ENCODE assay signal across 16 mouse cellular contexts in the genomic region with DNA sequence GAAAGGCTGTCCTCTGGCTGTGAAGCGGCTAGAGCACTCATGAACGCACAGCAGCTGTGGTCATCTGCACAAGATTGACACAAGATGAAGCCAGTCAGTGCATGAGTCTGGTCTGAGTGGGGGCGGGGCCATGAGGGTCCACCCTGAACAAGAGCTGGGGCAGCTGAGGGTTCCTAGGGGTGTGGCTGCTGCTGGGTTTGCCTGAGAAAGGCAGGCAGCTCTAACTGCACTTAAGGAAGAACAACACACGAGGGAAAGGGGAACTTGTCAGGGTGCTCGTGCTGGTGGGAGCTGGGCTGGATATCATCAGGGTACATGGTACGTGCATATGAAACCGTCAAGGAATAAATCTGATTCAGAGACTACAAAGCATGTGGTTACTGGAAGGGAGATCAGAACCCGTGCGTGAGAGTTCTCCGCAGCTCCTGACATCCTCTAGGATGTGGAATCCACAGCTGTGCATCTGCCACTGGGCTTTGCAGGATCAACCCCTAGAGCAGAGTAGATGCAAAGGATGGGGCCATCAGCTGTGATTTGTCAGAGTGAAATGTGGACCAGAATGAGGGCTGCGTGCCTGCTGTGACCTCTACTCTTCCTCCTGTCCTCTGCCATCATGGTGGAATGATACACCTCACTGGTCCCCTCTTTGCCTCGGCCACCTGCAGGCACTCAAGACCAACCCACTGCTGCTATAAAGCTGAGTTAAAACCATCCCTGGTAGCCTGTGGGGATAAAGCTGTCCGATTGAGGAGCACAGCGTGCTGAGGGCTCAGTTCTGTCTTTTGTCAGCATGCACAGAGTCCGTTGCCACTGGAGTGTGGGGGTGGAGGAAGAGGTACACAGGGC. TPM values are rescaled to one million over a fixed set of nuclear protein-coding genes. Genes with fewer than 3 reads are reported as not detected.
DNase-seq lines count a peak whose midpoint lies in the region; ATAC-seq and TF ChIP-seq lines count a peak whose summit lies in the region.
"Had no signal": no experiment of that assay in that cellular context is flagged by ENCODE, and none has a peak within 500 bp of the region (broad histone marks: within the 10 kb centered on the region; RNA-seq: fewer than 3 reads in every experiment).

No protein-coding gene starts in this region.

- WGBS in hindbrain, embryonic 10.5 days = 81% methylated on average over 15 of the region's 15 CpGs
- WGBS in hindbrain, embryonic 16.5 days = 81% methylated on average over 15 of the region's 15 CpGs
- WGBS in midbrain, postnatal 0 days = 79% methylated on average over 15 of the region's 15 CpGs
- 81% methylated on average over 15 of the region's 15 CpGs for WGBS in midbrain, embryonic 11.5 days
- 72% methylated on average over 15 of the region's 15 CpGs for WGBS in stomach, embryonic 16.5 days

- H3K4me1 ChIP-seq in hindbrain, embryonic 10.5 days (replicated peaks) = no peaks in the 10 kb centered on the region
- peaks cover 3% of the 10 kb centered on the region; the same call in 1 of the 2 replicates for H3K4me1 ChIP-seq in hindbrain, embryonic 16.5 days (ENCODE audit: control insufficient read depth, insufficient read depth, low read depth, low read length)
- H3K4me1 ChIP-seq in midbrain, postnatal 0 days (ENCODE audit: insufficient read depth, low read length) = no peaks in the 10 kb centered on the region
- no peaks in the 10 kb centered on the region for H3K4me1 ChIP-seq in midbrain, embryonic 11.5 days (ENCODE audit: control insufficient read depth, insufficient read depth, low read length)
- H3K4me1 ChIP-seq in stomach, embryonic 16.5 days (ENCODE audit: control insufficient read depth, insufficient read depth, low read length) = no peaks in the 10 kb centered on the region
- H3K4me1 ChIP-seq: embryonic facial prominence, embryonic 13.5 days; midbrain, embryonic 15.5 days had no signal

- H3K36me3 ChIP-seq in hindbrain, embryonic 10.5 days = no peaks in the 10 kb centered on the region
- H3K36me3 ChIP-seq in hindbrain, embryonic 16.5 days (ENCODE audit: control insufficient read depth, insufficient read depth, low read length) = no peaks in the 10 kb centered on the region
- H3K36me3 ChIP-seq in midbrain, postnatal 0 days (ENCODE audit: insufficient read depth, low read length) = no peaks in the 10 kb centered on the region
- no peaks in the 10 kb centered on the region for H3K36me3 ChIP-seq in midbrain, embryonic 11.5 days (ENCODE audit: control insufficient read depth, insufficient read depth, low read length)
- no peaks in the 10 kb centered on the region for H3K36me3 ChIP-seq in stomach, embryonic 16.5 days (ENCODE audit: control insufficient read depth, insufficient read depth, low read length)
- H3K36me3 ChIP-seq: embryonic facial prominence, embryonic 13.5 days; limb, embryonic 15.5 days; midbrain, embryonic 15.5 days had no signal

- DNase-seq in hindbrain, embryonic 10.5 days (ENCODE audit: low spot score) = peak; percentile 5
- peak; percentile 39 for DNase-seq in midbrain, postnatal 0 days (ENCODE audit: low spot score)
- DNase-seq in midbrain, embryonic 11.5 days (ENCODE audit: low spot score, missing footprints) = no peak
- DNase-seq in cerebellum, postnatal 14 days = peak; percentile 39 to 49
- DNase-seq in gastrocnemius, postnatal 10 days = no peak
- DNase-seq: kidney, adult 8-10 months; lung, adult 2 months; lung, postnatal 4 days; right cerebral cortex, postnatal 4 days; thymus, postnatal 14 days had no signal

- ATAC-seq in hindbrain, embryonic 16.5 days = no peak; the same call in 1 of the 2 replicates
- no peak for ATAC-seq in midbrain, postnatal 0 days (ENCODE audit: low FRiP score)
- no peak for ATAC-seq in midbrain, embryonic 11.5 days (ENCODE audit: low FRiP score)
- 0 out of 2 replicates have a peak, but pooled peaks have one; percentile 21 for ATAC-seq in stomach, embryonic 16.5 days (ENCODE audit: insufficient read depth, low FRiP score)
- ATAC-seq: CD4-positive, CD25-positive, alpha-beta regulatory T cell, adult 4 months; midbrain, embryonic 15.5 days had no signal

- no peak overlapping the region for H3K4me2 ChIP-seq in hindbrain, embryonic 16.5 days (ENCODE audit: low read length)
- no peak overlapping the region for H3K4me2 ChIP-seq in midbrain, postnatal 0 days (ENCODE audit: low read depth, low read length, poor library complexity, severe bottlenecking)
- no peak overlapping the region for H3K4me2 ChIP-seq in midbrain, embryonic 11.5 days
- H3K4me2 ChIP-seq in stomach, embryonic 16.5 days (ENCODE audit: low read depth, low read length) = no peak overlapping the region
- H3K4me2 ChIP-seq: embryonic facial prominence, embryonic 13.5 days; limb, embryonic 15.5 days; midbrain, embryonic 15.5 days had no signal

- no peak overlapping the region for H3K27ac ChIP-seq in hindbrain, embryonic 10.5 days
- H3K27ac ChIP-seq in hindbrain, embryonic 16.5 days (ENCODE audit: low read depth, low read length) = no peak overlapping the region
- H3K27ac ChIP-seq in midbrain, postnatal 0 days (ENCODE audit: low read depth, low read length) = no peak overlapping the region
- no peak overlapping the region for H3K27ac ChIP-seq in midbrain, embryonic 11.5 days (ENCODE audit: low read depth, low read length)
- H3K27ac ChIP-seq in stomach, embryonic 16.5 days (ENCODE audit: low read length) = no peak overlapping the region
- H3K27ac ChIP-seq: embryonic facial prominence, embryonic 13.5 days; limb, embryonic 15.5 days; midbrain, embryonic 15.5 days had no signal

- no peaks in the 10 kb centered on the region; the same call in 1 of the 2 replicates for H3K9me3 ChIP-seq in hindbrain, embryonic 10.5 days
- no peaks in the 10 kb centered on the region for H3K9me3 ChIP-seq in hindbrain, embryonic 16.5 days (ENCODE audit: control insufficient read depth, low read length)
- H3K9me3 ChIP-seq in midbrain, postnatal 0 days (ENCODE audit: low read length) = no peaks in the 10 kb centered on the region
- no peaks in the 10 kb centered on the region for H3K9me3 ChIP-seq in midbrain, embryonic 11.5 days (ENCODE audit: control insufficient read depth, low read length)
- no peaks in the 10 kb centered on the region; the same call in 1 of the 2 replicates for H3K9me3 ChIP-seq in stomach, embryonic 16.5 days (replicated peaks; ENCODE audit: control insufficient read depth, low read length)
- H3K9me3 ChIP-seq: embryonic facial prominence, embryonic 13.5 days; limb, embryonic 15.5 days; midbrain, embryonic 15.5 days had no signal

- no peak overlapping the region for H3K4me3 ChIP-seq in hindbrain, embryonic 10.5 days
- H3K4me3 ChIP-seq in hindbrain, embryonic 16.5 days (ENCODE audit: low read length) = no peak overlapping the region
- no peak overlapping the region for H3K4me3 ChIP-seq in midbrain, postnatal 0 days (ENCODE audit: low read depth, low read length)
- no peak overlapping the region for H3K4me3 ChIP-seq in midbrain, embryonic 11.5 days (ENCODE audit: low read depth, low read length)
- no peak overlapping the region for H3K4me3 ChIP-seq in stomach, embryonic 16.5 days (replicated peaks; ENCODE audit: low read length)
- H3K4me3 ChIP-seq: embryonic facial prominence, embryonic 13.5 days; limb, embryonic 15.5 days; midbrain, embryonic 15.5 days had no signal

- no peak overlapping the region for H3K9ac ChIP-seq in hindbrain, embryonic 16.5 days (ENCODE audit: low read depth, low read length)
- H3K9ac ChIP-seq in midbrain, postnatal 0 days (replicated peaks; ENCODE audit: low read length, poor library complexity, severe bottlenecking) = no peak overlapping the region
- no peak overlapping the region for H3K9ac ChIP-seq in midbrain, embryonic 11.5 days (ENCODE audit: low read length)
- H3K9ac ChIP-seq in stomach, embryonic 16.5 days (ENCODE audit: low read length) = no peak overlapping the region
- H3K9ac ChIP-seq: embryonic facial prominence, embryonic 13.5 days; limb, embryonic 15.5 days; midbrain, embryonic 15.5 days had no signal

- H3K27me3 ChIP-seq in hindbrain, embryonic 10.5 days (ENCODE audit: insufficient read depth, poor library complexity, severe bottlenecking) = no peaks in the 10 kb centered on the region
- H3K27me3 ChIP-seq in hindbrain, embryonic 16.5 days (replicated peaks; ENCODE audit: control insufficient read depth, insufficient read depth, low read length) = no peaks in the 10 kb centered on the region
- H3K27me3 ChIP-seq in midbrain, postnatal 0 days (ENCODE audit: insufficient read depth, low read length) = no peaks in the 10 kb centered on the region
- no peaks in the 10 kb centered on the region for H3K27me3 ChIP-seq in midbrain, embryonic 11.5 days (ENCODE audit: control insufficient read depth, insufficient read depth, low read length)
- no peaks in the 10 kb centered on the region for H3K27me3 ChIP-seq in stomach, embryonic 16.5 days (ENCODE audit: control insufficient read depth, insufficient read depth, low read length)
- H3K27me3 ChIP-seq: embryonic facial prominence, embryonic 13.5 days; limb, embryonic 15.5 days; midbrain, embryonic 15.5 days had no signal

- TF ChIP-seq CTCF in midbrain, postnatal 0 days (IDR thresholded peaks at IDR 0.05) = no peak

RNA-seq across cellular contexts. Expression of a gene that starts 14.0 kb away (rescaled TPM):
- 1.0 and 2.5 TPM in 2 replicates for polyA plus RNA-seq in hindbrain, embryonic 10.5 days (2016; fragmentation: Nextera tagmentation; extraction: Ambion mirVana)
- 34.8 and 36.2 TPM in 2 replicates for polyA plus RNA-seq in hindbrain, embryonic 16.5 days (2015; fragmentation: Nextera tagmentation; extraction: Ambion mirVana)
- total RNA-seq in midbrain, postnatal 0 days (2014; rRNA removed) = 67.2 and 96.0 TPM in 2 replicates
- polyA plus RNA-seq in midbrain, postnatal 0 days (2015; fragmentation: Nextera tagmentation; extraction: Ambion mirVana) = 51.8 and 52.5 TPM in 2 replicates
- 1.5 and 1.6 TPM in 2 replicates for polyA plus RNA-seq in midbrain, embryonic 11.5 days (2014; fragmentation: Nextera tagmentation; extraction: Ambion mirVana)
- polyA plus RNA-seq in stomach, embryonic 16.5 days (2015; fragmentation: Nextera tagmentation; extraction: Ambion mirVana) = 0.25 and 0.27 TPM in 2 replicates
- total RNA-seq in gastrocnemius, postnatal 10 days (2021) = under 1 TPM; 0.49 to 0.88 TPM
- polyA plus RNA-seq: CD4-positive, CD25-positive, alpha-beta regulatory T cell, adult 4 months had no signal

RNA-seq across cellular contexts. Expression of a gene that starts 45.2 kb away (rescaled TPM):
- 1.2 and 1.8 TPM in 2 replicates for polyA plus RNA-seq in hindbrain, embryonic 10.5 days (2016; fragmentation: Nextera tagmentation; extraction: Ambion mirVana)
- 0.62 and 0.88 TPM in 2 replicates for polyA plus RNA-seq in hindbrain, embryonic 16.5 days (2015; fragmentation: Nextera tagmentation; extraction: Ambion mirVana)
- 0.49 and 0.61 TPM in 2 replicates for total RNA-seq in midbrain, postnatal 0 days (2014; rRNA removed)
- polyA plus RNA-seq in midbrain, postnatal 0 days (2015; fragmentation: Nextera tagmentation; extraction: Ambion mirVana) = 0.28 and 0.41 TPM in 2 replicates
- polyA plus RNA-seq in midbrain, embryonic 11.5 days (2014; fragmentation: Nextera tagmentation; extraction: Ambion mirVana) = 0.57 and 0.64 TPM in 2 replicates
- polyA plus RNA-seq in stomach, embryonic 16.5 days (2015; fragmentation: Nextera tagmentation; extraction: Ambion mirVana) = 0.13 and 0.36 TPM in 2 replicates
- under 1 TPM in 1 of 2 experiments, not detected in 1; 0.23 TPM for total RNA-seq in gastrocnemius, postnatal 10 days (2021)
- polyA plus RNA-seq: CD4-positive, CD25-positive, alpha-beta regulatory T cell, adult 4 months had no signal

RNA-seq across cellular contexts. Expression of a gene that starts 45.3 kb away (rescaled TPM):
- 19.9 and 23.4 TPM in 2 replicates for polyA plus RNA-seq in hindbrain, embryonic 10.5 days (2016; fragmentation: Nextera tagmentation; extraction: Ambion mirVana)
- 30.0 and 30.5 TPM in 2 replicates for polyA plus RNA-seq in hindbrain, embryonic 16.5 days (2015; fragmentation: Nextera tagmentation; extraction: Ambion mirVana)
- 20.7 and 23.7 TPM in 2 replicates for total RNA-seq in midbrain, postnatal 0 days (2014; rRNA removed)
- polyA plus RNA-seq in midbrain, postnatal 0 days (2015; fragmentation: Nextera tagmentation; extraction: Ambion mirVana) = 20.5 and 24.1 TPM in 2 replicates
- 20.1 and 21.4 TPM in 2 replicates for polyA plus RNA-seq in midbrain, embryonic 11.5 days (2014; fragmentation: Nextera tagmentation; extraction: Ambion mirVana)
- 9.5 and 11.3 TPM in 2 replicates for polyA plus RNA-seq in stomach, embryonic 16.5 days (2015; fragmentation: Nextera tagmentation; extraction: Ambion mirVana)
- total RNA-seq in gastrocnemius, postnatal 10 days (2021) = 1 to 10 TPM; 2.1 to 2.8 TPM

Comparison
In these comparisons a context has a peak if more than half of its experiments do, and no peak if none do; other contexts are left out.
1. DNase-seq: peak in hindbrain, embryonic 10.5 days (single experiment), midbrain, postnatal 0 days (single experiment) and cerebellum, postnatal 14 days (2 of 2); none in midbrain, embryonic 11.5 days (single experiment) and gastrocnemius, postnatal 10 days (single experiment).
2. RNA of a gene that starts 14.0 kb away (polyA plus RNA-seq): 51.8 to 52.5 TPM in midbrain, postnatal 0 days and 34.8 to 36.2 TPM in hindbrain, embryonic 16.5 days; 1.0 to 2.5 TPM in hindbrain, embryonic 10.5 days, 1.5 to 1.6 TPM in midbrain, embryonic 11.5 days and 0.25 to 0.27 TPM in stomach, embryonic 16.5 days; every median in the first group is over 10 times any median in the second.